Mouse (Mus musculus) MN1 (cell line): ENCODE measurements around the gene Dgcr8.

Experiments
- DNase-seq: peaks from one replicate; pipeline ENCODE4 v3.0.0-alpha.2; 2016; ENCODE audit warnings: low spot score

Gene Dgcr8

GRCm38 (mm10) chr16:18220856-18221542 lies 68.0 kb downstream of the Dgcr8 start:
- no peak for DNase-seq

GRCm38 (mm10) chr16:18220001-18220400 lies 69.0 kb downstream of the Dgcr8 start:
- peak; percentile 54 for DNase-seq

GRCm38 (mm10) chr16:18218580-18218996 lies 70.5 kb downstream of the Dgcr8 start:
- DNase-seq: no peak

GRCm38 (mm10) chr16:18217579-18217978 lies 71.5 kb downstream of the Dgcr8 start, which contains the start of gene Ccdc188:
TSS of gene Ccdc188 (plus strand) at chr16:18217879.
- DNase-seq: no peak

GRCm38 (mm10) chr16:18214858-18215257 lies 74.2 kb downstream of the Dgcr8 start:
- DNase-seq: no peak

- peak; percentile 80 for DNase-seq
Measured at GRCm38 (mm10) chr16:18213689-18214088, 75.4 kb downstream of the Dgcr8 start.

- peak; percentile 89 for DNase-seq
Measured at GRCm38 (mm10) chr16:18211417-18212171, 77.5 kb downstream of the Dgcr8 start.

- DNase-seq: peak; percentile 81
Measured at GRCm38 (mm10) chr16:18210701-18211416, 78.2 kb downstream of the Dgcr8 start.
